Mouse (Mus musculus) bone marrow, adult 2 months (tissue): ENCODE data around the gene Ppil2. TPM values are rescaled to one million over a fixed set of nuclear protein-coding genes. Genes with fewer than 3 reads are reported as not detected.

Source experiments
- H3K27ac ChIP-seq: fragments of 200-500 bp; 2 replicates; pipeline ENCODE4 v1.5.1; 2012; ENCODE audit warnings: low read depth, mild to moderate bottlenecking, control low read depth, inconsistent platforms, low read length; ENCODE audit not compliant: control insufficient read depth, poor library complexity, insufficient read depth
- H3K4me1 ChIP-seq: fragments of 200-500 bp; 2 replicates; pipeline ENCODE4 v1.6.1; 2011; ENCODE audit warnings: low read length; ENCODE audit not compliant: control insufficient read depth, insufficient read depth
- H3K4me3 ChIP-seq: fragments of 200-500 bp; replicated peaks from 2 replicates; pipeline ENCODE3; 2011; ENCODE audit warnings: mild to moderate bottlenecking, low read depth, low read length, control low read depth; ENCODE audit not compliant: control insufficient read depth
- CTCF ChIP-seq: fragments of 200-500 bp; IDR thresholded peaks from 2 replicates; pipeline ENCODE4 v1.5.1; 2011; ENCODE audit warnings: low read length, control low read depth; ENCODE audit not compliant: control insufficient read depth, insufficient read depth
- POLR2A ChIP-seq: fragments of 200-500 bp; IDR thresholded peaks from 2 replicates; pipeline ENCODE4 v1.6.1; 2011; ENCODE audit warnings: low read depth, mild to moderate bottlenecking, control low read depth, low read length, borderline replicate concordance; ENCODE audit not compliant: control insufficient read depth
- WGBS: fragments of 180-500 bp; shearing (Covaris S2); methylation state at CpG from one replicate; pipeline ENCODE4 v1.1.7; 2018; 5-methylcytosine and 5-hydroxymethylcytosine counted together
- polyA plus RNA-seq: library from polyadenylated mRNA; stranded (reverse); fragments of >200 nt; gene quantifications from 2 replicates; pipeline ENCODE4 v1.2.4, GENCODE M21; 2011; ENCODE audit warnings: low replicate concordance; ENCODE audit not compliant: missing spikeins, insufficient read depth, insufficient read length

The Ppil2 gene
- polyA plus RNA-seq, 1 experiment: 99.6 TPM

GRCm38 (mm10) chr16:17144339-17144738 lies 33.3 kb upstream of the Ppil2 start, which contains the start of gene Ydjc:
Gene Ydjc, plus strand, starts transcription at chr16:17144621.
- H3K4me1 ChIP-seq: no peaks in the 10 kb centered on the region; the same call in 1 of the 2 replicates
- WGBS: 40% methylated on average over 7 of the region's 7 CpGs
- no peak within 1 kb of the TSS for H3K27ac ChIP-seq
- no peak within 1 kb of the TSS for H3K4me3 ChIP-seq
- no peak for TF ChIP-seq POLR2A
- TF ChIP-seq CTCF: no peak

GRCm38 (mm10) chr16:17137355-17137754 lies 26.3 kb upstream of the Ppil2 start:
- Histone ChIP-seq H3K27ac (no peak overlapping the region), H3K4me1 (no peaks in the 10 kb centered on the region), H3K4me3 (no peak overlapping the region)
- TF ChIP-seq CTCF: no peak
- TF ChIP-seq POLR2A: no peak
- WGBS: 82% methylated on average over 15 of the region's 15 CpGs

- no peak overlapping the region for H3K27ac ChIP-seq
- 80% methylated on average over 7 of the region's 7 CpGs for WGBS
- TF ChIP-seq CTCF (no peak), POLR2A (no peak)
- peaks cover 2% of the 10 kb centered on the region; the same call in 1 of the 2 replicates for H3K4me1 ChIP-seq
- H3K4me3 ChIP-seq: no peak overlapping the region
Measured at GRCm38 (mm10) chr16:17132906-17133200, 21.8 kb upstream of the Ppil2 start.

GRCm38 (mm10) chr16:17132089-17132905 lies 21.2 kb upstream of the Ppil2 start, which contains the start of gene Sdf2l1:
Gene Sdf2l1, minus strand, starts transcription at chr16:17132383.
- peaks cover 2% of the 10 kb centered on the region; the same call in 1 of the 2 replicates for H3K4me1 ChIP-seq
- peak within 1 kb of the TSS; percentile 14; the same call in 1 of the 2 replicates for H3K27ac ChIP-seq
- H3K4me3 ChIP-seq: peak within 1 kb of the TSS; percentile 86
- peak; percentile 77 for TF ChIP-seq POLR2A
- peak; percentile 16; the same call in 1 of the 2 replicates for TF ChIP-seq CTCF
- WGBS: under 1% methylated on average over 47 of the region's 47 CpGs

- WGBS: 3% methylated on average over 43 of the region's 43 CpGs
- Histone ChIP-seq H3K27ac (peak overlapping the region; percentile 14; the same call in 1 of the 2 replicates), H3K4me3 (peak overlapping the region; percentile 86), H3K4me1 (peaks cover 2% of the 10 kb centered on the region; the same call in 1 of the 2 replicates)
- TF ChIP-seq POLR2A (peak; percentile 17; the same call in 1 of the 2 replicates), CTCF (no peak)
Measured at GRCm38 (mm10) chr16:17131191-17132088, 20.4 kb upstream of the Ppil2 start.

- TF ChIP-seq POLR2A: no peak
- TF ChIP-seq CTCF: peak; percentile 75
- H3K4me3 ChIP-seq: no peak overlapping the region
- peaks cover 4% of the 10 kb centered on the region; the same call in 1 of the 2 replicates for H3K4me1 ChIP-seq
- 96% methylated on average over 1 of the region's 1 CpGs for WGBS
- no peak overlapping the region for H3K27ac ChIP-seq
Measured at GRCm38 (mm10) chr16:17127292-17127691, 16.2 kb upstream of the Ppil2 start.

GRCm38 (mm10) chr16:17124871-17125520 lies 13.9 kb upstream of the Ppil2 start, which contains the start of gene 2610318N02Rik:
Gene 2610318N02Rik, minus strand, starts transcription at chr16:17125167.
- H3K4me3 ChIP-seq: peak within 1 kb of the TSS; percentile 68
- under 1% methylated on average over 25 of the region's 25 CpGs for WGBS
- TF ChIP-seq CTCF (no peak), POLR2A (peak; percentile 69; the same call in 1 of the 2 replicates)
- H3K27ac ChIP-seq: no peak within 1 kb of the TSS
- H3K4me1 ChIP-seq: peaks cover 2% of the 10 kb centered on the region; the same call in 1 of the 2 replicates
